In genomic region chr2:120093671-120094430, GRCm38 (mm10) we compare ENCODE assay signal across 10 mouse cellular contexts.
DNase-seq lines count a peak whose midpoint lies in the region; ATAC-seq lines count a peak whose summit lies in the region.
"Had no signal": no experiment of that assay in that cellular context is flagged by ENCODE, and none has a peak within 500 bp of the region (broad histone marks: within the 10 kb centered on the region; RNA-seq: fewer than 3 reads in every experiment).

No protein-coding gene starts in this region.

- no peak overlapping the region for H3K4me2 ChIP-seq in hindbrain, embryonic 11.5 days (replicated peaks; ENCODE audit: low read depth, low read length)
- H3K4me2 ChIP-seq in hindbrain, embryonic 13.5 days = no peak overlapping the region
- no peak overlapping the region for H3K4me2 ChIP-seq in embryonic facial prominence, embryonic 14.5 days (ENCODE audit: low read depth, low read length)
- H3K4me2 ChIP-seq: embryonic facial prominence, embryonic 15.5 days; neural tube, embryonic 12.5 days had no signal

- ATAC-seq in hindbrain, embryonic 11.5 days (ENCODE audit: low FRiP score) = no peak
- no peak for ATAC-seq in hindbrain, embryonic 13.5 days (ENCODE audit: low FRiP score)
- ATAC-seq in embryonic facial prominence, embryonic 14.5 days (ENCODE audit: low read depth) = no peak; the same call in 1 of the 2 replicates

- H3K27ac ChIP-seq in hindbrain, embryonic 11.5 days (ENCODE audit: low read depth, low read length) = no peak overlapping the region
- H3K27ac ChIP-seq in hindbrain, embryonic 13.5 days = no peak overlapping the region
- no peak overlapping the region for H3K27ac ChIP-seq in embryonic facial prominence, embryonic 14.5 days (replicated peaks; ENCODE audit: low read depth, low read length)
- H3K27ac ChIP-seq: embryonic facial prominence, embryonic 15.5 days; neural tube, embryonic 12.5 days had no signal

- H3K27me3 ChIP-seq in hindbrain, embryonic 11.5 days (ENCODE audit: control insufficient read depth, insufficient read depth, low read length) = no peaks in the 10 kb centered on the region
- H3K27me3 ChIP-seq in hindbrain, embryonic 13.5 days = no peaks in the 10 kb centered on the region
- H3K27me3 ChIP-seq in embryonic facial prominence, embryonic 14.5 days (replicated peaks; ENCODE audit: control insufficient read depth, insufficient read depth, low read length) = no peaks in the 10 kb centered on the region
- H3K27me3 ChIP-seq in megakaryocyte, embryonic 14.5 days (replicated peaks) = no peaks in the 10 kb centered on the region
- H3K27me3 ChIP-seq: embryonic facial prominence, embryonic 15.5 days; neural tube, embryonic 12.5 days had no signal

- no peaks in the 10 kb centered on the region for H3K36me3 ChIP-seq in hindbrain, embryonic 11.5 days (ENCODE audit: control insufficient read depth, insufficient read depth, low read length)
- no peaks in the 10 kb centered on the region for H3K36me3 ChIP-seq in hindbrain, embryonic 13.5 days
- no peaks in the 10 kb centered on the region for H3K36me3 ChIP-seq in embryonic facial prominence, embryonic 14.5 days (ENCODE audit: control insufficient read depth, insufficient read depth, low read length)
- peaks cover 88% of the 10 kb centered on the region for H3K36me3 ChIP-seq in megakaryocyte, embryonic 14.5 days (replicated peaks; ENCODE audit: low read length)
- H3K36me3 ChIP-seq: embryonic facial prominence, embryonic 15.5 days; neural tube, embryonic 12.5 days had no signal

- DNase-seq in hindbrain, embryonic 11.5 days (ENCODE audit: low spot score) = peak; percentile 54
- DNase-seq in CD4-positive, CD25-positive, alpha-beta regulatory T cell, adult 2 months (ENCODE audit: low read depth, low spot score) = peak; percentile 77
- peak; percentile 54 for DNase-seq in adrenal gland, adult 8-10 months
- DNase-seq in embryonic facial prominence, embryonic 14.5 days (ENCODE audit: low spot score) = peak; percentile 35
- peak; percentile 64 for DNase-seq in kidney, postnatal 10 days
- peak; percentile 78 for DNase-seq in testis, postnatal 10 days (ENCODE audit: low spot score)

- H3K9ac ChIP-seq in hindbrain, embryonic 11.5 days (ENCODE audit: low read depth, low read length) = no peak overlapping the region
- no peak overlapping the region for H3K9ac ChIP-seq in hindbrain, embryonic 13.5 days
- H3K9ac ChIP-seq in embryonic facial prominence, embryonic 14.5 days (ENCODE audit: low read depth, low read length) = no peak overlapping the region
- H3K9ac ChIP-seq: embryonic facial prominence, embryonic 15.5 days; neural tube, embryonic 12.5 days had no signal

- no peaks in the 10 kb centered on the region for H3K9me3 ChIP-seq in hindbrain, embryonic 11.5 days (ENCODE audit: control insufficient read depth, low read length)
- no peaks in the 10 kb centered on the region for H3K9me3 ChIP-seq in hindbrain, embryonic 13.5 days
- no peaks in the 10 kb centered on the region for H3K9me3 ChIP-seq in embryonic facial prominence, embryonic 14.5 days (ENCODE audit: control insufficient read depth, low read length)
- H3K9me3 ChIP-seq in megakaryocyte, embryonic 14.5 days = no peaks in the 10 kb centered on the region
- H3K9me3 ChIP-seq: embryonic facial prominence, embryonic 15.5 days; neural tube, embryonic 12.5 days had no signal

- H3K4me3 ChIP-seq in hindbrain, embryonic 11.5 days (ENCODE audit: low read depth, low read length) = no peak overlapping the region
- no peak overlapping the region for H3K4me3 ChIP-seq in hindbrain, embryonic 13.5 days
- no peak overlapping the region for H3K4me3 ChIP-seq in embryonic facial prominence, embryonic 14.5 days (ENCODE audit: low read depth, low read length)
- peak overlapping the region; percentile 59 for H3K4me3 ChIP-seq in megakaryocyte, embryonic 14.5 days (replicated peaks)
- H3K4me3 ChIP-seq: embryonic facial prominence, embryonic 15.5 days; neural tube, embryonic 12.5 days had no signal

- no peaks in the 10 kb centered on the region for H3K4me1 ChIP-seq in hindbrain, embryonic 11.5 days (replicated peaks; ENCODE audit: control insufficient read depth, insufficient read depth, low read length)
- H3K4me1 ChIP-seq in hindbrain, embryonic 13.5 days (replicated peaks) = no peaks in the 10 kb centered on the region
- H3K4me1 ChIP-seq in embryonic facial prominence, embryonic 14.5 days (ENCODE audit: control insufficient read depth, insufficient read depth, low read length) = peaks cover 4% of the 10 kb centered on the region; the same call in 1 of the 2 replicates
- H3K4me1 ChIP-seq in megakaryocyte, embryonic 14.5 days = peaks cover 71% of the 10 kb centered on the region
- H3K4me1 ChIP-seq: neural tube, embryonic 12.5 days had no signal

- 74% methylated on average over 5 of the region's 5 CpGs for WGBS in hindbrain, embryonic 11.5 days
- WGBS in hindbrain, embryonic 13.5 days = 73% methylated on average over 5 of the region's 5 CpGs
- 62% methylated on average over 5 of the region's 5 CpGs for WGBS in embryonic facial prominence, embryonic 14.5 days
